Mouse (Mus musculus): Measurements from ENCODE around the gene Pmepa1.

DNA sequence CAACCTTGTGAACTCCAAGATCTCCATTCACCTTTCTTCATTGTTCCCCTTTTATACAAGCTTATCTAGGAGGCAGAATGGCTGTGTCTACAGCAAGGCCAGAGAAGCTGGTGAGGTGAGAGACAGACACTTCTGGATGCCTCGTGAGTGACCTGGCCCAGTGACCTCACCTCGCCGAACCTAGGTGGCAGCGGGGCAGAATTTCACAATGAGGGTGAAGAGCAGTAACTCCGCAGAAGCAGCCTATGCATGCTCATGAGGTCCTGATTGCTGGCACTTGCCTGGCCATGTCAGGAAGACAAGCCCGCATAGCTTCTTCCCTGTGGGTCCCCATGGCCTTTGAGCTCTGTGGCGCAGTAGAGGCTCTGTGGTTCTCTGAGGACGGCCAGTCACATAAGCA lies 5.9 kb upstream of the Pmepa1 start:
- TF ChIP-seq CTCF (IDR thresholded peaks at IDR 0.05; ENCODE audit: insufficient read depth, low read depth, low read length) (no peak), POLR2A (IDR thresholded peaks at IDR 0.05; ENCODE audit: insufficient read depth, low read depth, low read length) (no peak)

Data from olfactory bulb, adult 2 months (tissue).